Mouse (Mus musculus) adipocyte (in vitro differentiated cells): ENCODE measurements at regions not wholly inside any gene's neighbourhood (a gene's known extent, or its start where the extent isn't known, plus 50 kb on each side); places are given as distances from the start of the nearest gene placed in this dataset.
A peak's percentile ranks its signal among the peaks of the same experiment; 100 is the strongest.
"Not testable (repeated sequence)": the region's sequence is repeated elsewhere in the genome, so short reads cannot be mapped to it uniquely, and the experiment has no call there.

ENCODE experiments used
- DNase-seq: peaks from one replicate; pipeline ENCODE4 v3.0.0-alpha.2; 2016; ENCODE audit warnings: low spot score

GRCm38 (mm10) chr3:149052295-149052902 is 62.0 kb upstream of the Adgrl2 start:
- not testable (repeated sequence) for DNase-seq

DNA sequence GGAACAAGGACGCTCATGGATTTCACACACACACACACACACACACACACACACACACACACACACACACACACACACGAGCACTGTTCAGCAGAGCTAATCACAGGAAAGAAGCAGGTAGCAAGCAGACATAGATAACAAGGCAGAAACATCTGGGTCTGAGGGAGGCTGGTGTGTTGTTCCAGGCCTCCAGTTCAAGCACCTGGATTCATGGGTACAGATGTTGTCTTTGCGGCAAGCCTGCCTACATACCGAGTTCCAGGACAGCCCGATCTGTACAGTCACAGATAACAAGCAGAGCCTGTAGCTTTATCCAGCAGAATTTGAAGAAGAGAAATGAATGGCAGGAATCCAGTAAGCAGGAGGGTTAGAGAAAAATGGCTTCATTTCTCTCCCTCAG is 55.0 kb upstream of the Adgrl2 start:
- DNase-seq, result no peak

DNA sequence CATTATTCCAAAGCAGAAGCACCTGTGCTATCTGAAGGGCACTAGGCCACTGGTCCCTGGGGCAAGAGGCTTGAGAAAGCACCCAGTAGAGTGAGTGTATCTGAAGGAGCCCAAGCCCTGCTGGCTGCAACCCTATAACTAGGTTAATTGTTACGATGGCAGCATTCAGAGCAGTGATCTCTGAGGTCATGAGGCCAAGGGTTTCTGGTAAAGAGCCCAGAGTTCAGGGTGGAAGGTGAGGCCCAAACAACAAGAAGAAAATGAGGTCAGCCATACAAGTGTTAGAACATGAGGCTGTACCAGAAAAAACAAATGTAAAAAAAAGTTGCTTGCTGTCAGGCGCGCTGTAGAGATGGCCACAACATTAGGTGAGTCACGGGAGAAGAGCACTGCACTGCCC is 53.5 kb upstream of the Adgrl2 start:
- peak; percentile 62 for DNase-seq

DNA sequence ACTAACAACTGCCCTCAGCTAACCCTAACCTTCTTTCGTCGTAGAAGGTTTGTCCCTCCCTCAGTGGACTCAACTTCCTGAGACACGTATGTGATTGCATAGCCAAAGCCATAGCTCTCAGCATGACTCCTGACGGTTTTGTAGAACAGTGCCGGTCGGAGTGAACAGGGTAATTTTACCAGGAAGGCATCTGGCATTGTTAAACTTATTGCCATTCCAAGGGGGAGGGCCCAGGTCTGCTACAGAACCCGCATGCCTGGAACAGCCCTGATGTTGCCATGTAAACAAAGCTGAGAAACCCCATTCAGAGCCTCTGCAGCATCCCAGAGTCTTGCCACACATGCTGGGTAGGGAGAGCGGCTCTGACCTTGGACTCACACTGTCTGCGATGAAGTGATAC is 52.2 kb upstream of the Adgrl2 start:
- no peak for DNase-seq

DNA sequence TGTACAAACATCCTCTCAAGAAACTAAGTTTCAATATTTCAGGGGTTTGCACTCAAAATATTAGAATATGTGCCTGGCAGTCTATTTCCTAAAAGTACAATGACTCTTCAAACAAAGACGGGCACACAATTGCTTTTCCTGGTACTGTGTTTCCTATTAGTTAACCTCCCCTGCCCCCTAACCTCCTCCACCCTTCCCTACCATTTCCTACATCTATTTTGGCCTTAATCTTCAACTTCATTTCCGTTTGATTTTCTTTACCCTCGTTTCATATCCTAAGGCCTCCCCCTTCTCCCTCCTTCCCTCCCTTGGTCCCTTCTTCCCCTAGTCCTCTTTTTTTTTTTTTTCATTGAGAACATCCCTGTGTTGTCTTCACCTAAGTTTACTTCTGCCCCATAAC is 50.8 kb upstream of the Adgrl2 start:
- DNase-seq, result no peak
